Comparison of ENCODE assay signal across 21 mouse cellular contexts in the genomic region with DNA sequence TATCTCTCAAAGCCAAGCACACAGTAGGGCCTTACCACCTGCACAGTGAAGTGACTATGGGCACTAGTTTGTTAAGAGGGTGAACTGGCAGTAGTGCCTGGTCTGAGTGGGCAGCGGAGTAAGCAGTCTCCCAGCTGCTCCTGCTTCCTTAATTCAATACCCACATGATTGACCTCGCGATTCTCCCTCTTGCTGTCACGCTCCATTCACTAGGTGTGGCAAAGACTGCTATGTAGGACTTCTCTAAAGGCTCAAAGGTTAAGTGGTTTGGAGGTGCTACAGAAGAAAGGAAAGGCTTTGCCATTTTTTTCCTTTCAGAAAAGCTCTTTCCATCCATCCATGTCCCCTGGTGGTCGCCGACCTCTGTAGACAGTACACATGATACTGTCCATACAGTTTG.
"Had no signal": no experiment of that assay in that cellular context is flagged by ENCODE, and none has a peak within 500 bp of the region (broad histone marks: within the 10 kb centered on the region; RNA-seq: fewer than 3 reads in every experiment).

No protein-coding gene starts in this region.

- H3K9ac ChIP-seq: limb, embryonic 12.5 days; limb, embryonic 15.5 days; liver, embryonic 14.5 days; liver, postnatal 0 days; lung, embryonic 14.5 days; midbrain, embryonic 12.5 days; midbrain, embryonic 15.5 days; neural tube, embryonic 12.5 days; neural tube, embryonic 15.5 days had no signal

- H3K36me3 ChIP-seq: midbrain, embryonic 12.5 days; midbrain, embryonic 15.5 days; neural tube, embryonic 12.5 days; neural tube, embryonic 15.5 days had no signal

- H3K9me3 ChIP-seq: limb, embryonic 12.5 days; limb, embryonic 15.5 days; midbrain, embryonic 12.5 days; midbrain, embryonic 15.5 days; neural tube, embryonic 12.5 days; neural tube, embryonic 15.5 days had no signal

- DNase-seq: left cerebral cortex, postnatal 4 days; liver, postnatal 0 days; lung, embryonic 14.5 days; right cerebral cortex, adult 18-20 months; right cerebral cortex, postnatal 14 days; right cerebral cortex, postnatal 4 days; thymus, adult 2 months; thymus, postnatal 25 days had no signal

- ATAC-seq: hindbrain, postnatal 0 days; inflammation-experienced regulatory T-cells, adult 6 months; liver, postnatal 0 days; lung, postnatal 0 days; midbrain, embryonic 15.5 days had no signal

- H3K4me3 ChIP-seq: limb, embryonic 12.5 days; limb, embryonic 15.5 days; midbrain, embryonic 12.5 days; midbrain, embryonic 15.5 days; neural tube, embryonic 12.5 days; neural tube, embryonic 15.5 days had no signal

- H3K27me3 ChIP-seq: limb, embryonic 15.5 days; midbrain, embryonic 12.5 days; midbrain, embryonic 15.5 days; neural tube, embryonic 12.5 days; neural tube, embryonic 15.5 days had no signal

- H3K27ac ChIP-seq: hindbrain, postnatal 0 days; limb, embryonic 12.5 days; limb, embryonic 15.5 days; liver, embryonic 14.5 days; macrophage; midbrain, embryonic 15.5 days; neural tube, embryonic 12.5 days; neural tube, embryonic 15.5 days; stomach, postnatal 0 days had no signal

- H3K4me2 ChIP-seq: limb, embryonic 12.5 days; limb, embryonic 15.5 days; liver, embryonic 11.5 days; lung, embryonic 14.5 days; midbrain, embryonic 12.5 days; midbrain, embryonic 15.5 days; neural tube, embryonic 12.5 days; neural tube, embryonic 15.5 days had no signal
